Mouse (Mus musculus) MEL (cell line): ENCODE data around the gene Kif6. TPM values are rescaled to one million over a fixed set of nuclear protein-coding genes. Genes with fewer than 3 reads are reported as not detected.

Experiments used
- DNase-seq: peaks from one replicate; pipeline ENCODE4 v3.0.0; 2011; ENCODE audit warnings: low read depth, low spot score
- H3K27ac ChIP-seq: 2 replicates; pipeline ENCODE4 v1.5.1; 2012; ENCODE audit warnings: low read depth, mild to moderate bottlenecking, control low read depth, low read length, moderate library complexity; ENCODE audit not compliant: control insufficient read depth
- H3K27me3 ChIP-seq, 2 experiments: fragments of 150-350 bp in 1 of 2; sonication (generic) in 1 of 2; 2 replicates each; pipeline ENCODE4 v1.6.1; 2012; ENCODE audit warnings: low read length in 2 of 2, mild to moderate bottlenecking in 2 of 2, improper control_type of control experiment in 1 of 2, moderate library complexity in 1 of 2; ENCODE audit not compliant: insufficient read depth in 2 of 2, control insufficient read depth in 1 of 2
- H3K36me3 ChIP-seq, 2 experiments: 2 replicates each; pipeline ENCODE4 v1.6.1; 2012 to 2014; ENCODE audit warnings: low read length in 2 of 2, improper control_type of control experiment in 1 of 2, inconsistent platforms in 1 of 2, mild to moderate bottlenecking in 1 of 2; ENCODE audit not compliant: insufficient read depth in 2 of 2, control insufficient read depth in 1 of 2
- H3K4me1 ChIP-seq, 2 experiments: fragments of 150-350 bp in 1 of 2; sonication (generic) in 1 of 2; 2 replicates each; pipeline ENCODE4 v1.6.1; 2012; ENCODE audit warnings: low read length in 2 of 2, improper control_type of control experiment in 1 of 2, mild to moderate bottlenecking in 1 of 2; ENCODE audit not compliant: insufficient read depth in 2 of 2, control insufficient read depth in 1 of 2
- H3K4me3 ChIP-seq, 2 experiments: fragments of 150-350 bp in 1 of 2; sonication (generic) in 1 of 2; 2 replicates each; pipeline ENCODE4 v1.5.1; 2012; ENCODE audit warnings: low read depth in 2 of 2, low read length in 2 of 2, mild to moderate bottlenecking in 2 of 2, moderate library complexity in 2 of 2, control low read depth in 1 of 2, improper control_type of control experiment in 1 of 2; ENCODE audit not compliant: control insufficient read depth in 1 of 2, insufficient read depth in 1 of 2
- H3K79me2 ChIP-seq: 2 replicates; pipeline ENCODE4 v1.6.1; 2012; ENCODE audit warnings: mild to moderate bottlenecking, low read length, moderate library complexity; ENCODE audit not compliant: control insufficient read depth, poor library complexity, insufficient read depth
- H3K9ac ChIP-seq: 2 replicates; pipeline ENCODE4 v1.6.1; 2012; ENCODE audit warnings: low read depth, mild to moderate bottlenecking, control low read depth, low read length, moderate library complexity; ENCODE audit not compliant: control insufficient read depth, poor library complexity, severe bottlenecking
- H3K9me3 ChIP-seq: fragments of 150-350 bp; sonication (generic); replicated peaks from 2 replicates; pipeline ENCODE4 v1.6.1; 2012; ENCODE audit warnings: mild to moderate bottlenecking, low read length, improper control_type of control experiment, moderate library complexity; ENCODE audit not compliant: insufficient read depth
- BHLHE40 ChIP-seq: IDR thresholded peaks from 2 replicates; pipeline ENCODE4 v1.6.1; 2012; ENCODE audit warnings: low read depth, mild to moderate bottlenecking, inconsistent platforms, low read length, improper control_type of control experiment, borderline replicate concordance
- CHD1 ChIP-seq: IDR thresholded peaks from 2 replicates; pipeline ENCODE4 v1.6.1; 2012; ENCODE audit warnings: low read depth, mild to moderate bottlenecking, inconsistent platforms, low read length, improper control_type of control experiment
- CHD2 ChIP-seq: IDR thresholded peaks from 2 replicates; pipeline ENCODE4 v1.6.1; 2011; ENCODE audit warnings: low read length, improper control_type of control experiment
- GABPA ChIP-seq: IDR thresholded peaks from 2 replicates; pipeline ENCODE4 v1.6.1; 2012; ENCODE audit warnings: low read depth, mild to moderate bottlenecking, inconsistent platforms, low read length, improper control_type of control experiment, moderate library complexity
- HCFC1 ChIP-seq: IDR thresholded peaks from 2 replicates; pipeline ENCODE4 v1.6.1; 2012; ENCODE audit warnings: low read depth, mild to moderate bottlenecking, inconsistent platforms, low read length, improper control_type of control experiment, moderate library complexity
- JUND ChIP-seq: IDR thresholded peaks from 2 replicates; pipeline ENCODE4 v1.6.1; 2011; ENCODE audit warnings: low read depth, mild to moderate bottlenecking, improper control_type of control experiment, low read length
- KAT2A ChIP-seq: conservative IDR thresholded peaks from 2 replicates; pipeline ENCODE4 v1.6.1; 2012; ENCODE audit warnings: low read depth, low read length, improper control_type of control experiment, inconsistent platforms
- MAZ ChIP-seq: IDR thresholded peaks from 2 replicates; pipeline ENCODE4 v1.6.1; 2012; ENCODE audit warnings: low read depth, mild to moderate bottlenecking, inconsistent platforms, low read length, improper control_type of control experiment
- MEF2A ChIP-seq: IDR thresholded peaks from 2 replicates; pipeline ENCODE4 v1.6.1; 2014; ENCODE audit warnings: low read depth, mild to moderate bottlenecking, inconsistent platforms, low read length, improper control_type of control experiment; ENCODE audit not compliant: poor library complexity, insufficient replicate concordance, severe bottlenecking; ENCODE audit errors: extremely low read depth
- MXI1 ChIP-seq: IDR thresholded peaks from 2 replicates; pipeline ENCODE4 v1.6.1; 2011; ENCODE audit warnings: mild to moderate bottlenecking, low read depth, low read length, improper control_type of control experiment
- MYC ChIP-seq: IDR thresholded peaks from 2 replicates; pipeline ENCODE4 v1.6.1; 2011; ENCODE audit warnings: low read depth, mild to moderate bottlenecking, low read length, improper control_type of control experiment, moderate library complexity
- NELFE ChIP-seq: IDR thresholded peaks from 2 replicates; pipeline ENCODE4 v1.6.1; 2011; ENCODE audit warnings: low read depth, low read length, improper control_type of control experiment
- POLR2A ChIP-seq, 2 experiments: IDR thresholded peaks; 2 replicates each; pipeline ENCODE4 v1.6.1; 2011 to 2012; ENCODE audit warnings: low read length in 2 of 2, mild to moderate bottlenecking in 2 of 2, control low read depth in 1 of 2, improper control_type of control experiment in 1 of 2, low read depth in 1 of 2, moderate library complexity in 1 of 2; ENCODE audit not compliant: control insufficient read depth in 1 of 2, insufficient read depth in 1 of 2, poor library complexity in 1 of 2
- POLR2AphosphoS2 ChIP-seq: IDR thresholded peaks from 2 replicates; pipeline ENCODE4 v1.6.1; 2011; ENCODE audit warnings: low read length, improper control_type of control experiment
- RAD21 ChIP-seq: IDR thresholded peaks from 2 replicates; pipeline ENCODE4 v1.6.1; 2011; ENCODE audit warnings: mild to moderate bottlenecking, low read depth, low read length, improper control_type of control experiment
- TAL1 ChIP-seq: IDR thresholded peaks from 2 replicates; pipeline ENCODE4 v1.6.1; 2012; ENCODE audit warnings: mild to moderate bottlenecking, inconsistent platforms, low read length, moderate library complexity, mixed read lengths
- ZC3H11A ChIP-seq: IDR thresholded peaks from 2 replicates; pipeline ENCODE4 v1.6.1; 2012; ENCODE audit warnings: low read depth, mild to moderate bottlenecking, inconsistent platforms, low read length, improper control_type of control experiment
- polyA plus RNA-seq, 2 experiments: library from polyadenylated mRNA; stranded (reverse) in 1 of 2; unstranded in 1 of 2; fragments of >175 nt in 1 of 2; fragments of >200 nt in 1 of 2; gene quantifications; 2 replicates each; pipeline versions ENCODE4 v1.2.1 to v1.2.4; 2012; ENCODE audit warnings: low replicate concordance in 2 of 2, low read depth in 1 of 2; ENCODE audit not compliant: insufficient read length in 2 of 2, insufficient read depth in 1 of 2, missing spikeins in 1 of 2
- total RNA-seq: library from RNA; depleted of rRNA; stranded (reverse); fragments of 300-350 nt; gene quantifications from 2 replicates; pipeline ENCODE4 v1.2.3, GENCODE M21; 2012

Gene Kif6
- total and polyA plus RNA-seq, 3 experiments = not detected

DNA sequence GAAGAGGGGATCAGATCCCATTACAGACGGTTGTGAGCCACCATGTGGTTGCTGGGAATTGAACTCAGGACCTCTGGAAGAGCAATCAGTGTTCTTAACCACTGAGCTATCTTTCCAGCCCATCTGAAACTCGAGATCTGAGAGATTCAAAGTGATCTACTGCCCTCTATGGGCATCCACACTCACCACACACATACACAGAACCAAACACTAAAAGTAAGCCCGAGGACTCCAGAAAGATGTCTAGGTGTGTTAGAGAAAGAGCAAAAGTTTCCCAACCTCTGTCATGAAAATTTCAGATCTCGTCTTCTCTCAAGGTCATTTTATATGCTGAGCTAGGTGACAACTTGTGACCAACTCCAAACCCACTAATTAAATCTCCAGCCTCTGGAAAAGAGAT lies 9.5 kb upstream of the Kif6 start (continued):
- TF ChIP-seq KAT2A (no peak), MXI1 (no peak)

DNA sequence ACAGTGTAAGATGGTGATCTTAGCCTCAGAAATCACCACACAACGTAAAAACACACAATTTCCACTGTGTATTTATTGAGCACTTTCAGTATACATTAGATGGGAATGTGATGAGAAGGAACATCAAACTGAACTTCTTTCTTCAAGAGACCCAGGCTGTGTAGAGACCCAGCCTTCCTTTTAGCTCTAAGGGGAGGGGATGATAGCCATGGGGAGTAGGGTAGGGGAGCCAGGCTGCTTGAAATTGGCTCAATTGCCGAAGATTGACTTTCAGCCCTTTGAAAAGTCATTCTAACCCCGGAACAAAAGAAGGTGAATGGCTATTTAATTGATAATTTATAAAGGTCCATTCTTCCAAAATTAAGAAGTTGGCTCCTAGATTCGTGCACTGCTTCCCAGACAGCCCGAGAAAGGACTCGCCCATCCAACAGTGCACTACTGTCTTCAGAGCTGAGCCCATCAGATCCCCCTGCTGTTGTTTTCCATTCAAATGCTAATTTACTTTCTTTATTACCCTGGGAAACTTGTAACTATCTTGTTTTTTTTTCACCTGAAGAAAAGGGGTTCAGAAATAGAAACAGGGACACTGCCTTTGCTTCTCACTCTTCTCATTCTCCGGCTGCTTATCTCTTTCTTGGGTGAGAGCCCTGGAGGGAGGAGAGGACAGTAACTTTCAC lies 7.4 kb upstream of the Kif6 start:
- Histone ChIP-seq H3K27ac (no peak overlapping the region), H3K27me3 (no peaks in the 10 kb centered on the region), H3K4me1 (no peaks in the 10 kb centered on the region), H3K9me3 (no peaks in the 10 kb centered on the region), H3K79me2 (no peaks in the 10 kb centered on the region), H3K9ac (no peak overlapping the region), H3K36me3 (no peaks in the 10 kb centered on the region), H3K4me3 (no peak overlapping the region)
- no peak for TF ChIP-seq CHD1
- TF ChIP-seq RAD21 = no peak
- TF ChIP-seq ZC3H11A = no peak
- no peak for TF ChIP-seq POLR2A (IDR thresholded peaks at IDR 0.05; ENCODE audit: control insufficient read depth in 1 of 2, insufficient read depth in 1 of 2, low read depth in 1 of 2, low read length in 2 of 2, poor library complexity in 1 of 2)
- TF ChIP-seq POLR2AphosphoS2 = no peak
- no peak for TF ChIP-seq MXI1
- no peak for TF ChIP-seq MAZ
- TF ChIP-seq NELFE = no peak
- no peak for TF ChIP-seq TAL1
- TF ChIP-seq MYC = no peak
- no peak for TF ChIP-seq JUND
- no peak for TF ChIP-seq KAT2A
- TF ChIP-seq CHD2 = no peak
- TF ChIP-seq, all 39 proteins: peak for 0
- no peak for DNase-seq

DNA sequence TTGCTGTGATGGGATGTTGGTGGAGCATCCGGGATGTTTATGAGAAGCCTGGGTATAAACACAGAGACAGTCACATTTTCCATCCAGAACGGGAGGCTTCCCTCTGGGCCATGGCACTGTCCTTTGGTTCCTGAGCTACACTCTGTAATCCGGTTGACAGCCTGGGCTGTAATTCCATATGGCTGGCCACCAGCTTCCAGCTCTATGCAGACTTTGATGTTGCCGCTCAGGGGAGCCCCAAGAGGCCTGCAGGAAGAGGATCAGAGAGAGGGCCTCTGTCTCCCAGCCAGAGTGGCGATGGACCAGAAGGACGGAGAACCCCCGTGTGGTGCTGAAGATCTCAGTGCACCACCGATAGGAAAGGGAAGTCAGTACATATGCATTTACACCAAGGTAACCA lies 4.6 kb upstream of the Kif6 start:
- Histone ChIP-seq H3K36me3 (no peaks in the 10 kb centered on the region), H3K4me3 (no peak overlapping the region), H3K27me3 (no peaks in the 10 kb centered on the region), H3K9me3 (no peaks in the 10 kb centered on the region), H3K79me2 (no peaks in the 10 kb centered on the region), H3K9ac (no peak overlapping the region), H3K27ac (no peak overlapping the region), H3K4me1 (no peaks in the 10 kb centered on the region)
- TF ChIP-seq GABPA = no peak
- TF ChIP-seq BHLHE40 = no peak
- no peak for TF ChIP-seq HCFC1
- no peak for TF ChIP-seq MEF2A
- no peak for TF ChIP-seq JUND
- no peak for DNase-seq
